Mouse (Mus musculus) ES-E14 (cell line): ENCODE data around the gene Msi2.

Experiments used
- CHD2 ChIP-seq: IDR thresholded peaks from 2 replicates; pipeline ENCODE4 v1.6.1; 2014; ENCODE audit warnings: mild to moderate bottlenecking, low read depth, low read length, inconsistent platforms
- HCFC1 ChIP-seq: IDR thresholded peaks from 2 replicates; pipeline ENCODE4 v1.6.1; 2012; ENCODE audit warnings: low read length, inconsistent platforms, borderline replicate concordance; ENCODE audit not compliant: insufficient read depth
- MAFK ChIP-seq: IDR thresholded peaks from 2 replicates; pipeline ENCODE4 v1.6.1; 2014; ENCODE audit warnings: mild to moderate bottlenecking, low read depth, low read length, inconsistent platforms; ENCODE audit not compliant: insufficient read depth
- ZC3H11A ChIP-seq: IDR thresholded peaks from 2 replicates; pipeline ENCODE4 v1.6.1; 2012; ENCODE audit warnings: low read depth, mild to moderate bottlenecking, inconsistent platforms, low read length, borderline replicate concordance

GRCm38 (mm10) chr11:88720261-88721143 lies 2.2 kb upstream of the Msi2 start:
- no peak for TF ChIP-seq MAFK
- no peak for TF ChIP-seq CHD2
- no peak for TF ChIP-seq HCFC1
- no peak for TF ChIP-seq ZC3H11A
